Mouse (Mus musculus): ENCODE results near the gene 2310061N02Rik. TPM values are rescaled to one million over a fixed set of nuclear protein-coding genes. Genes with fewer than 3 reads are reported as not detected.

The 2310061N02Rik gene
- polyA plus RNA-seq, 1 experiment from 2014 or later: not detected

DNA sequence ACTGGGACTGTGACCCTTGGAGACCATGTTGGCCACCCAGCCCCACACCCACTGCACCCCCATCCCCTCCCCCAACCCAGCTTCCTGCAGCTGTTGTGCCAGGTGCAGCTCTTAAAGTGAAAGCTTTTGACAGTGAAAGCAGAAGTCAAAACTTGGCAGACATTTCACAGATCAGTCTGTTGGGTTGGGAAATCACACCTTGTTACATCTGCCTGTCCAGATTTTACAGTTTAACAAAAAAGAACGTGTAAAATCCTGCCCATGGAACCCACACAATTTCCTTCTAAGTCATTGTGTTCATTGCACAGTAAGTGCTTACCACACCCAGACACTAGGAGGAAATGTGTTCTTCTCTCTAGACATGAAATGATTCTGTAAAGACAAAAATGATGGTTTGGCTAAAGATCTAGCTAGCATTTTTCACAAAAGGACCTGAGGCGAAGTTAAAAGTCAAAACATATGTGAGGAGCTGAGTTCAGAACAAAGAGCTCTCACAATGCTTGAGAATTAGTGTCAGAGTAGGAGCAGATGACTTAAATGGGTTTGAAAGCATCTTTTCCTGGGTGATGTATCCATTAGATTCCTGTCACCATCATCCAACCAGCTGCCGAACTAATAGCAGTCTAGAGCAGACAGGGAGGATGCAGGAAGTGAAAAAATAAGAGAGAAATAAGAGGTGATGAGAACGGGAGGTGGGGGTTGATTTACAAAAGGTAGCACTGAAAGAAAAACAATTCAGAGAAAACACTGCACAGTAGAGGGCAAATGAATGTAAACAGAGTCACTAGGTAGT lies 6.5 kb downstream of the 2310061N02Rik start:
- Histone ChIP-seq H3K9me3 (ENCODE audit: low read length) (no peaks in the 10 kb centered on the region), H3K27me3 (ENCODE audit: insufficient read depth, low read length) (no peaks in the 10 kb centered on the region), H3K27ac (ENCODE audit: low read length) (no peak overlapping the region), H3K4me2 (replicated peaks; ENCODE audit: low read depth, low read length) (no peak overlapping the region), H3K9ac (replicated peaks; ENCODE audit: low read length) (no peak overlapping the region), H3K36me3 (ENCODE audit: insufficient read depth, low read length) (no peaks in the 10 kb centered on the region), H3K4me3 (ENCODE audit: low read length) (no peak overlapping the region), H3K4me1 (ENCODE audit: insufficient read depth, low read length) (no peaks in the 10 kb centered on the region)
- WGBS: 41% methylated on average over 4 of the region's 4 CpGs
- ATAC-seq (ENCODE audit: low FRiP score, low TSS enrichment): no peak

DNA sequence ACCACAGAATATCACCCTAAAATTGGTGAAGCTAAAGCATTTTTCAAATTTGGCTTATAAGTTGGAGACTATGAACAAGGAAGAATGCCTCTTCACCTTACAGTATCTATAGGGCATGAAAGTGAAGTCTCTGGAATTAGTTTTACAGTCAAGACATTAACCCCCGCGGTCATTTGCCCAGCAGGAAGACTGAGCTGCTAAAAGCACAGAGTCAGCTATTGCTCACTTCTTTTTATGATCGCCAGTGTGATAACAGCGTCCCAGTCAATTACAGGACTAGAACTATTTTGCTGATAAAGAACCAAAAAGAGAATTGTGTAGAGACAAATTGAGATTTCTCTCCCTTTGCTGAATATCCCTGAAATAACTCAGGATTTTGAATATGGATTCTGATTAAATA lies 11.5 kb downstream of the 2310061N02Rik start:
- Histone ChIP-seq H3K4me3 (ENCODE audit: low read length) (no peak overlapping the region), H3K9ac (replicated peaks; ENCODE audit: low read length) (no peak overlapping the region), H3K9me3 (ENCODE audit: low read length) (no peaks in the 10 kb centered on the region), H3K27ac (ENCODE audit: low read length) (no peak overlapping the region), H3K27me3 (ENCODE audit: insufficient read depth, low read length) (no peaks in the 10 kb centered on the region), H3K4me1 (ENCODE audit: insufficient read depth, low read length) (no peaks in the 10 kb centered on the region), H3K4me2 (replicated peaks; ENCODE audit: low read depth, low read length) (no peak overlapping the region), H3K36me3 (ENCODE audit: insufficient read depth, low read length) (no peaks in the 10 kb centered on the region)
- WGBS: 59% methylated on average over 4 of the region's 4 CpGs
- no peak for ATAC-seq (ENCODE audit: low FRiP score, low TSS enrichment)

DNA sequence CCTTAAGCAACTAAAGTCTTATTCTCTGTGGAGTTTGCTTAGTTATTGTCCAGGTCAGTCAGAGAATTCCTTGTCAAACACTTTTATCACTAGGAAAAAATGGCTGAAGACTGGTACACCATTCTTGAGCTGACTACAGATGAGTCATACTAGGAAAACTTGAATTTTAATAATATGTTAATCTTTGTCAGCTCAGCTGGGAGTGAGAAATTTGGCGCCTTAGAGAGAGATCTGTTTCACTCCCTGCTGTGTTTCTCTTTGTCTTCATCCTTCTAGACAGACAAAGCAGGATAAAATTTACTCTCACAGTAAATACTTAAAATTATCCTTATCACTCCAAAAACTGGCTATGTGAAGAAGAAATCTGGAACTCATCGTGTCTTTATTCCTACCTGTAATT lies 26.5 kb downstream of the 2310061N02Rik start:
- Histone ChIP-seq H3K4me2 (replicated peaks; ENCODE audit: low read depth, low read length) (no peak overlapping the region), H3K4me3 (ENCODE audit: low read length) (no peak overlapping the region), H3K9me3 (ENCODE audit: low read length) (no peaks in the 10 kb centered on the region), H3K36me3 (ENCODE audit: insufficient read depth, low read length) (no peaks in the 10 kb centered on the region), H3K27me3 (ENCODE audit: insufficient read depth, low read length) (no peaks in the 10 kb centered on the region), H3K4me1 (ENCODE audit: insufficient read depth, low read length) (no peaks in the 10 kb centered on the region), H3K27ac (ENCODE audit: low read length) (no peak overlapping the region), H3K9ac (replicated peaks; ENCODE audit: low read length) (no peak overlapping the region)
- ATAC-seq (ENCODE audit: low FRiP score, low TSS enrichment): no peak
- 73% methylated on average over 2 of the region's 2 CpGs for WGBS

DNA sequence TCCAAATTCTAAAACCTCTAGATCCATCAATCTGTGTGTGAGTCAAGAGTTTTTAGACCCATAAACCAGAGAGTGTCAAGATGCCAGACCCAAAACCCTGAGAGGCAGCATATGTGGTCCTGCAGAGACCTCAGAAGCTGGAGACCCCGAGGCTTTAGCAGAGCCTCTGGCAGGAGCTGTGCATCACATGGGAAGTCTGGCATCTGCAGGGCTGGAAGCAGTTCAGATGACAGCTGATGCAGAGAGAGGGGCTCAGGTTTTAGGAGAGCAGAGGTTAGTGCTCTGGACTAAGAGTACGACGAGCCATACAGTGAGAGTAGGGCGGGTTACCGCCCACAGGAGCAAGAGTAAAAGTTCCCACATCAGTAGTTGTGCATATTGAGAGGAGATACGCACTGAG lies 28.7 kb downstream of the 2310061N02Rik start:
- ATAC-seq (ENCODE audit: low FRiP score, low TSS enrichment): no peak
- H3K9me3 ChIP-seq (ENCODE audit: low read length): no peaks in the 10 kb centered on the region
- H3K4me3 ChIP-seq (ENCODE audit: low read length): no peak overlapping the region
- WGBS: 69% methylated on average over 6 of the region's 6 CpGs
- no peak overlapping the region for H3K4me2 ChIP-seq (replicated peaks; ENCODE audit: low read depth, low read length)
- no peak overlapping the region for H3K27ac ChIP-seq (ENCODE audit: low read length)
- H3K4me1 ChIP-seq (ENCODE audit: insufficient read depth, low read length): no peaks in the 10 kb centered on the region
- H3K36me3 ChIP-seq (ENCODE audit: insufficient read depth, low read length): no peaks in the 10 kb centered on the region
- no peaks in the 10 kb centered on the region for H3K27me3 ChIP-seq (ENCODE audit: insufficient read depth, low read length)
- H3K9ac ChIP-seq (replicated peaks; ENCODE audit: low read length): no peak overlapping the region

DNA sequence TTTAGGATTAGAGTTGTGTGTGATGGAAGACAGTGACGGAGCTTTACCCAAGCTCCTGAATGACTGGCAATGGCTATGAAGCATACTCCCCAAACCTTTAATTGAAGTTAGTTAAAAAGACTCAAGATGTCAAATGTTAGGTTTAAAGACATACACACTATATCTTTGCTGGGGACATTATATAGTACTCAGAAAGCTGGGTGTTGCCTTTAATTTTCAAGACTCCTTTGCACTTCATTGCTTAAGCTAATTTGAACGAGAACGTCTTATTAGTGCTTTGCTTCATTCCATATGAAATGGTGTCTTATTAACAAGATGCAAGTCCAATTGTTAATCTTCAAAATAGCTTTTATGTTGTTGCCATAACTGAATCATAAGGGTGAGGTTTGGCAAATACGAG lies 36.2 kb downstream of the 2310061N02Rik start, which contains the start of gene Krtap27-1:
Gene Krtap27-1, minus strand, starts transcription at position 101 of the 400 bp plus-strand sequence.
- Histone ChIP-seq H3K9me3 (ENCODE audit: low read length) (no peaks in the 10 kb centered on the region), H3K4me1 (ENCODE audit: insufficient read depth, low read length) (no peaks in the 10 kb centered on the region), H3K9ac (replicated peaks; ENCODE audit: low read length) (no peak within 1 kb of the TSS), H3K27ac (ENCODE audit: low read length) (no peak within 1 kb of the TSS), H3K36me3 (ENCODE audit: insufficient read depth, low read length) (no peaks in the 10 kb centered on the region), H3K4me3 (ENCODE audit: low read length) (no peak within 1 kb of the TSS), H3K4me2 (replicated peaks; ENCODE audit: low read depth, low read length) (no peak within 1 kb of the TSS), H3K27me3 (ENCODE audit: insufficient read depth, low read length) (no peaks in the 10 kb centered on the region)
- WGBS: 94% methylated on average over 4 of the region's 4 CpGs
- ATAC-seq (ENCODE audit: low FRiP score, low TSS enrichment): no peak

DNA sequence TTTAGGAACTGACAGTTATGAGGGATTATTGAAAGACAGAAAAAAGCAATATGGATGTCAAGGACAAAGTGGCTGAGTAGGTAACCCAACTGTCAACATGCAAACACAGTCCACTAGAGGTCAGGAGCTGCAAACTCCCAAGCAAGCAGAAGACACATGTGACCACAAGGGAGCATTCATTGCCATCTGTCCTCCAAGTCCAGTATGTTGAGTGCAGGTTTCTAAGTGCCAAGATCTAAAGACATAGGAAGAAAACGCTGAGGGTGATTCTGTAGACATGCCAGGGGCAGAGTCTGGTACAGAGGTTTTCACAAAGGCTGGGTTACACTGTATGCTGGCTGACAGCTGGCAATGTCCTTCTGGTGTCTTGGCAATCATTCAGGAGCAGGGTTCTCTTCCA lies 50.3 kb downstream of the 2310061N02Rik start:
- Histone ChIP-seq H3K36me3 (ENCODE audit: insufficient read depth, low read length) (no peaks in the 10 kb centered on the region), H3K27me3 (ENCODE audit: insufficient read depth, low read length) (no peaks in the 10 kb centered on the region), H3K4me3 (ENCODE audit: low read length) (no peak overlapping the region), H3K9me3 (ENCODE audit: low read length) (no peaks in the 10 kb centered on the region), H3K4me2 (replicated peaks; ENCODE audit: low read depth, low read length) (no peak overlapping the region), H3K4me1 (ENCODE audit: insufficient read depth, low read length) (no peaks in the 10 kb centered on the region), H3K9ac (replicated peaks; ENCODE audit: low read length) (no peak overlapping the region), H3K27ac (ENCODE audit: low read length) (no peak overlapping the region)
- peak; percentile 42; the same call in 1 of the 2 replicates for ATAC-seq (ENCODE audit: low FRiP score, low TSS enrichment)
- WGBS: 54% methylated on average over 1 of the region's 1 CpGs

Other genes with a start within 250 kb of the 2310061N02Rik start
- gene Cldn17, start 201.0 kb downstream of the 2310061N02Rik start, polyA plus RNA-seq (2015; fragmentation: Nextera tagmentation; extraction: Ambion mirVana): not detected in 2 replicates
- gene Cldn8, start 144.8 kb downstream of the 2310061N02Rik start, polyA plus RNA-seq (2015; fragmentation: Nextera tagmentation; extraction: Ambion mirVana): 140 and 143 TPM in 2 replicates
- not detected in 2 replicates for gene Krtap24-1, start 95.7 kb downstream of the 2310061N02Rik start, polyA plus RNA-seq (2015; fragmentation: Nextera tagmentation; extraction: Ambion mirVana)
- not detected in 2 replicates for gene 2310079G19Rik, start 80.3 kb downstream of the 2310061N02Rik start, polyA plus RNA-seq (2015; fragmentation: Nextera tagmentation; extraction: Ambion mirVana)
- gene Krtap26-1, start 60.2 kb downstream of the 2310061N02Rik start, polyA plus RNA-seq (2015; fragmentation: Nextera tagmentation; extraction: Ambion mirVana): not detected in 2 replicates
- not detected in 2 replicates for gene Krtap27-1, start 36.3 kb downstream of the 2310061N02Rik start, polyA plus RNA-seq (2015; fragmentation: Nextera tagmentation; extraction: Ambion mirVana)
- not detected in 2 replicates for gene Krtap13-1, start 20.9 kb upstream of the 2310061N02Rik start, polyA plus RNA-seq (2015; fragmentation: Nextera tagmentation; extraction: Ambion mirVana)
- not detected in 2 replicates for gene Krtap13, start 43.7 kb upstream of the 2310061N02Rik start, polyA plus RNA-seq (2015; fragmentation: Nextera tagmentation; extraction: Ambion mirVana)
- not detected in 2 replicates for gene 2310034C09Rik, start 50.9 kb upstream of the 2310061N02Rik start, polyA plus RNA-seq (2015; fragmentation: Nextera tagmentation; extraction: Ambion mirVana)
- gene 2310057N15Rik, start 66.2 kb upstream of the 2310061N02Rik start, polyA plus RNA-seq (2015; fragmentation: Nextera tagmentation; extraction: Ambion mirVana): not detected in 2 replicates
- gene Gm5965, start 69.9 kb upstream of the 2310061N02Rik start, polyA plus RNA-seq (2015; fragmentation: Nextera tagmentation; extraction: Ambion mirVana): 0.31 TPM in 1 of 2 replicates, not detected in the other
- not detected in 2 replicates for gene Gm20741, start 104.3 kb upstream of the 2310061N02Rik start, polyA plus RNA-seq (2015; fragmentation: Nextera tagmentation; extraction: Ambion mirVana)
- gene Krtap15, start 112.3 kb upstream of the 2310061N02Rik start, polyA plus RNA-seq (2015; fragmentation: Nextera tagmentation; extraction: Ambion mirVana): not detected in 2 replicates
- gene Krtap14, start 118.2 kb upstream of the 2310061N02Rik start, polyA plus RNA-seq (2015; fragmentation: Nextera tagmentation; extraction: Ambion mirVana): not detected in 2 replicates
- not detected in 2 replicates for gene Krtap19-1, start 161.4 kb upstream of the 2310061N02Rik start, polyA plus RNA-seq (2015; fragmentation: Nextera tagmentation; extraction: Ambion mirVana)
- not detected in 2 replicates for gene Krtap19-2, start 166.3 kb upstream of the 2310061N02Rik start, polyA plus RNA-seq (2015; fragmentation: Nextera tagmentation; extraction: Ambion mirVana)
- not detected in 2 replicates for gene Krtap19-3, start 170.1 kb upstream of the 2310061N02Rik start, polyA plus RNA-seq (2015; fragmentation: Nextera tagmentation; extraction: Ambion mirVana)
- not detected in 2 replicates for gene Krtap19-4, start 177.1 kb upstream of the 2310061N02Rik start, polyA plus RNA-seq (2015; fragmentation: Nextera tagmentation; extraction: Ambion mirVana)
- gene Krtap19-5, start 188.5 kb upstream of the 2310061N02Rik start, polyA plus RNA-seq (2015; fragmentation: Nextera tagmentation; extraction: Ambion mirVana): not detected in 2 replicates
- not detected in 2 replicates for gene Krtap19-9b, start 224.3 kb upstream of the 2310061N02Rik start, polyA plus RNA-seq (2015; fragmentation: Nextera tagmentation; extraction: Ambion mirVana)